Mouse (Mus musculus): ENCODE data around the gene Rnf26.

The Rnf26 gene

DNA sequence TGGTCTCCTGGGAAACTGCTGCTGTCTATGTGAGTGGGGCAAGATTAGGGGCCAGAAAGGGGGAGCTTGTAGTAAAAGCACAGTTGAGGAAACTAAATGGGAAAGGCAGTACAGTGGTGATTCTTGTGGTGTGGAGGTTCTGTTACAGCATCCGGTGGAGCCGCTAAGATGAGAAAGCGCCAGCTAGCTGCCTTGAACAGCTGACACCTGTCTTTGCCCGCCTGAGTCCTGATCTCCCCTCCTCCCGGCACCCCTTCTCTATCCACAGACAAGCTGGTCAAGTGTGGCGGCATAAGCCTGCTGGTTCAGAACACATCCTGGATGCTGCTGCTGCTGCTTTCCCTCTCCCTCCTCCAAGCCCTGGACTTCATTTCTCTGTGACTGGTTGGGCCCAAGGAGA, 66.2 kb downstream of the Rnf26 start:
- DNase-seq (ENCODE audit: low spot score) = no peak

DNA sequence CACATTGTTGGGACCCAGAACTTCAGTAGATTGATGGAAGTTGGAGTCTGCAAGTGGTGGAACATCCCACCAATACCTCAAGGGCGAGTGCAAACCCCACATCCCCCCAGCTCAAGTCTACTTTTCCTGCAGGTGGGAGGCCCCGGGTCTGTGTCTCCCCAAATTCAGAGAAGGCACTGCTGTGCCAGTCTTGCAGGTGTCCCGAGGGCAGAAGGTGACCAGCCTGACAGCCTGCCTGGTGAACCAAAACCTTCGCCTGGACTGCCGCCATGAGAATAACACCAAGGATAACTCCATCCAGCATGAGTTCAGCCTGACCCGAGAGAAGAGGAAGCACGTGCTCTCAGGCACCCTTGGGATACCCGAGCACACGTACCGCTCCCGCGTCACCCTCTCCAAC, 66.9 kb downstream of the Rnf26 start:
- DNase-seq (ENCODE audit: low spot score) = no peak

DNA sequence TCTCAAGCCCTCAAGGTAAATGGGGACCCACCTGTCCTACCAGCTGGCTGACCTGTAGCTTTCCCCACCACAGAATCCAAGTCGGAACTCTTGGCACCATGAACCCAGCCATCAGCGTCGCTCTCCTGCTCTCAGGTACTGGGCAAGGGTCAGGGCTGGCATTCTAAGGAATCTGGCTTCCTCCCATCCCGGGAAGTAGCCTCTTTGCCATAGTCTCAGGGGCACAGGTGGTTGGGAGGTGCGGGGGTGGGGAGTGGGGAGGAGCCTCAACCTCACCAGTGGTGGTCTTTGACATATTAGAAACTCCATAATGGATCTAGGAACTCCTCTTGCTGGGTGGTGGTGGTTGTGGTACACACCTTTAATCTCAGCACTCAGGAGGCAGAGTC, 67.4 kb downstream of the Rnf26 start:
- DNase-seq (ENCODE audit: low spot score) = no peak

Measured in ovary, adult 18-20 months (tissue).